Mouse (Mus musculus) T-cell, adult 2 months (primary cell): ENCODE measurements at regions not wholly inside any gene's neighbourhood (a gene's known extent, or its start where the extent isn't known, plus 50 kb on each side); places are given as distances from the start of the nearest gene placed in this dataset.

ENCODE experiments used
- DNase-seq: peaks from one replicate; pipeline ENCODE4 v3.0.0; 2022; ENCODE audit warnings: low spot score

DNA sequence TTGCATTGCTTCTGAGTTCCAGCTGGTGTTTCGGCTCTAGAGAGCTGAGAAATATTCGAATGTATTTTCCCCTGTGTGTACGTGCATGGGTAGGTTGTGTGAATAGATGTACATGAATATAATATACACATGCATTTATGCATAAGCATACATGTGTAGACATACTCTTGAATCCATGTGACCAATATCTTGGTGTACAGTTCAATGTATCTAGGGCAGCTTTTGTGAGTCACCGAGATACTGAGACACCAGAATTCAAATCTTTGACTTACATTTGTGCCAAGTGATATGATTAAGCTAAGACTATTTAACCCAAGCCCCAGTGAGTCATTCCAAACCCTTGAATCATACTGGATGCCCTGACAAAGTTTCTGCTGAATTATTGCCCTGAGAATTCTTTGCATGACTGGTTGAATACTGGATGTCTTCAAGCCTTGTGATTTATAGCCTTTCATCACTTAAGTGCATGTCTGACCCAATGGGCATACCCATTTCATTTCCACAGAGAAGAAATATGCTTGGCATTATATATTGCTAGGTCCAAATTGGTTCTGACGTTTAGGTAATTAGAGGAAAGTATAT lies 103.3 kb upstream of the Tsc22d2 start:
- no peak for DNase-seq

DNA sequence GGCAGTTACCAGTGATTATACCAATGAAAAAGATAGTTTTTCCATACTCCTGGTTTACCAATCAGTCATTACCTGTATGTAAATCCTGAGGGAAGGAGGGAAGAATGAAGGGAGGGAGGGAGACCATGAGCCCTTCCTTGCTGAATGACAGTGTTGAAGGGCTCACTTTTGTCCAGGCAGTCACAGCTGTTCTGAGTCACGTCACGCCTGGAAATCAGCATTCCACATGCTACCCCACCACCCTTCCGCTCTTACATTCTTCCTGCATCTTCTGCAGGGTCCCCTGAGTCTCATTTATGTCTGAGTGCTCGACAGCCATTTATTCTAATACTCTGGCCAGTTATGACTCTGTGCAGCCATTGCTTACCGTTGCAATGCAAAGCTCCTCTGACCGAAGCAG lies 101.9 kb upstream of the Tsc22d2 start:
- DNase-seq = no peak

DNA sequence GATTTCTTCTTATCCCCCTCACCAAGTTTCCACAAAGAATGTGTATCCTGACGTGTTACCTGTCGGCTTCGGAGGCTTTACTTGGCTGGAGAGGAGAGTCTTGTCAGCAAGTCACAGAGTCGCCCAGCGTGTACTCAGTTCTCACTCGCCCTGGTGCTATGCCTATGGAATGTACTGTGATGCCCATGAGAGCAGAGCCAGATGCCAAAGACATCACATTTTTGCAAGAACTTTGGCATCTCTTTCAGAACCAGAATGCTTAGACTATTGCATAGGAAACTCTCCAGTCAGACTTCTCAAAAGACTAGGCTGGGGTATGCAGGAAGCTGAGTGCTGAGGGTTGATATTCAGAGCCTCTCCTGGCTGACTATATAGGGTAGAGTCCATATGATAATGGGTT lies 99.3 kb upstream of the Tsc22d2 start:
- DNase-seq = no peak

DNA sequence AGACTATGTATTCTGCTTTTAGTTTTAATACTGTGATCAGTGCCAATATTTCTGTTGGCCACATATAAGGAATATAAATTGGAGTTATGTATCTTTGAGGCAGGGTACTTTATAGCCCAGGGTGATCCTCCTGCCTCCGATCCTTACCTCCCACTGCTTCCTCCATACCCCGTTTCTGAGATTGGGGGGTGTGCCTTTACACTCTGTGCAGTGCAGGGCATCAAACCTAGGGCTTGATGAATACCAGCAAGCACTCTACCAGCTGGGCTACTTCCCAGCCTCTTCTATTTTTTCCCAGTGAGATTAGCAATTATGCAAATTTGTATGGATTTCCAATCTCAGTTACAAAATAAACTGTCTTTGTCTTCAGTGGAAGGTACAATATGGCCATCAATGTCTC lies 97.3 kb upstream of the Tsc22d2 start:
- DNase-seq = no peak

DNA sequence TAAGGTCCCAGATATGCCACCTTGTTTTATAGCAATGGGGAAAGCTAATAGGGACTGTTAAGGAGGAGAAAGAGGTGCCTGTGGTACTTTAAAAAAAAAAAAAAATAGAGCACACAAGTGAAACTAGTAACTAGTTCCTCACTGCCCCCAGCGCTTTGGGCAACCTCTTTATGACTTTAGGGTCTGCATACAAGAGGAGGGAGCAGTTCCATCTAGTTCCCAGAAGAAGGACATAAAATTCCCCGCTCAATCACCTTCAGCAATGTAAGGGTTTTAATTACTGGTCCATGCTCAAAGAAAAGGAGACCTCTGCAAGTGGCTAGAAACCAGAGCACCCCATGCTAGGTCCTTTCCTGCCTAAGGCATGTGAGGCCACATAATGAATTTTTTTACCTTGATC lies 95.8 kb upstream of the Tsc22d2 start:
- no peak for DNase-seq

DNA sequence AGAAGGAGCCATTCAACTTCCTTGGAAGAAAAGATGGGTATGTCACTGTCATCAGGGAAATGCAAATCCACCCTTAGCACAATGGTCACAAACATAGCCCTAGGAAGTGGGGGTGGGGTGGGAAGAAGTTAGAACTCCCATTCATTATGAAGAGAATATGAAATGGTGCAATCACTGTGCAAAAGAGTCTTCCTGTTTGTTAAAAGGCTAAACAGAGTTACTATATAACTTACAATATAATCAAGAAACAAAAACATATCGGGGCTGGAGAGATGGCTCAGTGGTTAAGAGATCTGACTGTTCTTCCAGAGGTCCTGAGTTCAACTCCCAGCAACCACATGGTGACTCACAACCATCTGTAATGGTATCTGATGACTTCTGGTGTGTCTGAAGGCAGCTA lies 95.1 kb upstream of the Tsc22d2 start:
- no peak for DNase-seq

DNA sequence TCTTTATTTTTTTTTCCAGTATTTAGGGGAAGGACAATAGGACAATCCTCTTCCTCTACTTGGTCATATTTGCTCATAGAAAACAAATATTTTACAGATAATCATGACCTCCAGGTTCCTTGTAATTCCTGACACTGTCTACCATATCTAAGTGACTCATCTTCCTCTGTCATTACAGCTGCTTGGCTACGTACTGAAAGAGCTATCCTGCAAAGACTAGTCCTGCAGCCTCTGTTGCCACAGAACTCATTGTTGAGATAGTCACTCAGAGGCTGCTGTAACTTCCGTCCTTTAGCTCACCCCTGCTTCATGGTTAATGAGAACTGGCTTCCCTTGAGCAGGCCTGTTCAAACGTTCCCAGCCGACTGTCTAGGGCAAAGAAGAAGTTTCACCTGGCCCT lies 93.7 kb upstream of the Tsc22d2 start:
- DNase-seq = no peak

DNA sequence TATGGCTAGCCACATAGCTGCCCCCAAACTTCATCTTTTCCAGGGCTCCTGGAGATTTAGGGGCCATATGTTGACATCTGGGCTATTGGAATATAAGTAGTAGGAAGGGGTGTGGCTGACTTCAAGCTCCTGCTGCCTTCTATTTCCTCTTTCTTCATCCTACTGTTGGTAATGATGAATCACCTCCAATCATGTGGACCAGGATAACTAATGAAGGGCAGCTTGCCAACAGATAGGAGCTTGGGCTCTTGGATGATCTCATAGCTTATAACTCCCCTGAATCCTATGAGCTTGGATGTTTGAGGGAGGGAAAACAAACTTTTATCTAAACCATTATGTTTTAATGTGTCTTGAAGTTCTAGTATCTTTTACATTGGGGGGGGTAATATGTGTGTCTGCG lies 92.2 kb upstream of the Tsc22d2 start:
- no peak for DNase-seq

DNA sequence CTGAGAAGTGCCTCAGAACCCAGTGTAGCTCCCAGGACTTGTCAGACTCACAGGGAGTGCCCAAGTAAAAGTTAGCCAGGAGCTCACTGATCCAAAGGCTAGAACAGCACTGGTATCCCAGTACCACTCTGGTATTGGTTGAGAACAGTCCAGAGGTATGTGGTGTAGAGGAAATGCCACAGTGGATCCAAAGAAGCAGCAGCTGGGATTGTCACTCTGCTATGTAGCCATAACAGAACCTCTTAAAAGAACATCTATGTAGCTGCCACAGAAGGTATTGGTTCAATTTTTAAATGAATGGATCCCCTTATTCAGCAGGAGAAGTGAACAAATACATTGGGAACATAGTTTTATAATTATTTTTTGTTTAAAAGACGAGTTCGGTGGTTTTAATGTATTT lies 86.8 kb upstream of the Tsc22d2 start:
- DNase-seq = no peak

DNA sequence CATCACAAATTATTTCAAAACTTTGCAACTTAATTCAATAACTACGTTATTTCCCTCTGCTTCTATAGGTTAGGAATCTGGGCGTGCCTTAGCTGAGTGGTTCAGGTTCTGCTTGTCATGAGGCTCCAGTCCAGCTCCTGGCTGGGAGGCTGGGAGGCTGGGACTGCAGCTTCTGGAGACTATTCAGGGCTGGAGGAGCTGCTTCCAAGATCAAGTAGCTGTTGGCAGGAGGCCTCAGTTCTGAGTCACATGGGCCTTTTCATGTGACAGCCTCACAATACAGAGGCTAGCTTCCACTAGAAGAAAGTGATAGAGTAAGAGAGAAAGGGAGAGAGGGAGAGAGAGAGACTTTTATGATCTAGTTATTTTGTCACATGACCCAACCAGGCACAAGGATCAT lies 84.3 kb upstream of the Tsc22d2 start:
- DNase-seq = no peak

DNA sequence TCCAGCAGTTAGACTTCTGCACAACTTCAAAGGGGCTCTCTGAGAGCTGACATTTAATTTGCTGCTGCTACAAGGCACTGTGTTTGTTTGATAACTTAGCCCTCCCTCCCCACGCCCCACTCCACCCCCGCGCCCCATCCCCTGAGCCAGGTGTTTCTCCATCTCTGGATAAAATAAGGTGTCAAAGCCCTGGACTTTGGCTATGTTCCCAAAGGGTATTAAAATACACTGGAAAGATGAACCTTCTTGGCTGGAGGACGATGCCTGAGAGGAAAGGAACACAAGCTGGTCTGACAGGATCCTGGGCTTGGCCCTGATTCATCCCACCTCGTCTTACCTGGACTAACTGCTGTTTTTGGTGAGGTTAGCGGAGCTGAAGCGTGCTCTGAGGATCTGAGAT lies 80.5 kb upstream of the Tsc22d2 start:
- DNase-seq = no peak

DNA sequence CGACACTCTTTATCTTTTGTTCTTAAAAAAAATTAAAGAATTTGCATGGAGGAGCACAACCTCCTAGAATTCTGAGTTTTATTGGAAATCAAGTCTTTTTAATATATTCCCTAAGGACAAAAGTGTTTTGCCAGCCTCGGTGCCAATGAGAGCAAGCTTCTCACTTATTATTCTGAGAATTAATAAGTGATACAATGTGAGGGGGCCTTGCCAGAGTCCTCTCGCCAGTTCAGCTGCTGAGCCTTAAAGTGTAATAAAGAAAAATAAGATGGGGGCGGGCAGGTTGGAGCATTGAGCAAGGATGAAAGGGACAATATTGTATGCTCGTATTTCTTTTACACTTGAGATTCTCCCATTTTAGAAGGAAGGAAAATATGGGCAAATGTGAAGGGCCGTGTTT lies 79.2 kb upstream of the Tsc22d2 start:
- DNase-seq = no peak

DNA sequence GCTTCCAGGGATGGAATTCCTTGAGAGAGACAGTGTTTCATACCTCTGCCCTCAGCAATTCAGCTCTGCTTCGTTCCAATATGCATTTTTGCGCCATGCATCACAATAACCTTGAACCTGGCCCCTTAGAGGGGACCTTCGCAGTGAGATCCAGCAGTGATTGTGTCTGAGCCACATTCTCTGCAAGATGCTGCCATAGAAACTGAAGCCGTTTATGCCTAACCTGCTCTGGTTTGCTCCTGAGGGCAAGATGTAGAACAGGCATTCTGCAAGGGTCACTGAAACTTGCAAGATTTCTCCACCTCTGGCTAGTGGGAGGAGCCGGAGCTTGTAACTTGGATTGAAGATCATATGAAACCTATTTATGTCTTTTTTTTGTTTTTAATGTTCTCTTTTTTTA lies 78.4 kb upstream of the Tsc22d2 start:
- DNase-seq = no peak

DNA sequence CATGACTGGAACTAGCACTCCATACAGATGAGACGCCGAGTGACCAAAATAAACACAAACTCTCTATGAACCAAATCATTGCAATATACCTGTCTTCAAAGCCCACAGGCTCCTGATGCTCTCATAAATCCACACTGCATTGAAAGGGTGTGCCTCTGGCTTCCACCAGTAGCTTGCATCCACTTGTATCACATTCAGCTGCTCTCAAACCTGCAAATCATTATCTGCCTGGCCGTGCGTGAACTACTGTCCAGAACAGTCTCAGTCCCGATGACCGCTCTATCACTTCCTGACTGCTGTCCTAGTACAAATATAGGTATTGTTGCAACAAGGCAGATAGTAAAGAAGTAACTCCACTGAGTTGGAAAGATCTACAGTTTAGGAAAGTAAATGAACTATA lies 77.9 kb upstream of the Tsc22d2 start:
- DNase-seq = no peak

DNA sequence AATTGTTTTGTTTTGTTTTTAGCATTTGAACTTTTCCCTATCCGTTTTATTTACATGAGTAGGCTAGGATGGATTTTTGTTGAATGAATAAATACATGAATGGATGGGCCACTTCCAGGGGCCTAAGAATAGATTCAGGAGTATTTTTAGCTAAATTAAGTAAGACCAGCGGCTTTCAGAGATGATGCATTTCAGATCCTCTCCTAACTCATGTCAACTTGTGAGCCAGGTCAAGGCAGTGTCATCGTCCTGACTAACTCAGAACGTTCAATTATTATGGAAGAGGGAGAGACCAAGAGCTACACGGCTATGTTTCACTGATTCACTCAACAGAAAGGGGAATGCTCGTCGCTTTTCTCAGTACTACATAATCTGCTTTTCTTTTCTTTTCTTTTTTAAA lies 75.5 kb upstream of the Tsc22d2 start:
- DNase-seq = no peak

DNA sequence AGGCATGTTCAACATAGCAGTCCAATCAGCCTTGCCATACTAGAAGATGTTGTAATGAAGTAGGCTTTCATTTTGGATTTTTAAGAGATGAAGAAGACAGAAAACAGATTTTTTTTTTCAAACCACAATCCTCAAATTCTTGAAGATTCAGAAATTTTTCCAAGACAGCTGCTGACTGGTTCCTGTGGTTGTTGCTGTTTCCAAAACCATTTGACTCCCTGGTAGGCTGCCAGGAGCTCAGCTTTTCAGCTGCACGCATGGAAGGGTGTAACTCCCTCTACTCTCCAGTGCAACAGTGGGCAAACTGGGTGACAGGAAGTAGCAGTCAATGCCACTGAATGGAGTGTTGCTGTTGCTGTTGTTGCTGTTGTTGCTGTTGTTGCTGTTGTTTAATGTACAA lies 72.4 kb upstream of the Tsc22d2 start:
- DNase-seq = no peak

DNA sequence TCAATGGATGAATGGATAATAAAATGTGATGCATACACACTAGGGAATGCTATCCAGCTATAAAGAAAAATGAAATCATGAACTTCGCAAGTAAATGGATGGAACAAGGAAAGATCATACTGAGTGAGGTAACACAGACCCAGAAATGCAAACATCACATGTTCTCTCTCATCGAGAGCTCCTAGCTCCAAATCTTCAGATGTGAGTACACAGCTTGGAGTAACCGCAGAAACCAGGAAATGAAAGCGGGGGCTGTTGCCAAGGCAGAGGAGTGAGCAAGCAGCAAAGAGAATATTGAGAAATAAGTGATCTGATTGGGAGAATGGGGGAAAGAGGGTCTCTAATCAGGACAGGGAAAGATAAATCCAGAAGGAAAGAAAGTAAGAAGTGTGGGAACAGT lies 52.0 kb upstream of the Tsc22d2 start:
- no peak for DNase-seq

DNA sequence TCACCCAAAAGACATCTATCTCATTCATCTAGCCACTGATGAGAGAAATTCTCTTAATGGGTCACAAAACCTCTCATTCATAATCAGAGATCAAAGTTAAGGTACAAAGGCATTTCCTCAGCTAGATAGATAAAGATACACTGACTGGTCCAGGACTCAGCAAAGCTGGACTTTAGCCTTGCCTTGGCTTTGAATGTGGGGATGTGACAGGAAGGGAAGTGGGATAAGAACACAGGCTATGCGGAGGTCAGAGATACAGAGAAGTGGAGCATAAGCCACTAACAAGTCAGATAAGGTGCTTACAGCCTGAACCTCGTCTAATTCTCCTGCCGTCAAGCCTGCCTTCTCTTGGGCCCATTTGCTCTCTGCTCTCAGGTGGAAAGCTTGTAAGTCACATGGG lies 50.0 kb upstream of the Tsc22d2 start:
- DNase-seq = no peak
